Mouse (Mus musculus): ENCODE results near the gene Pax5. TPM values are rescaled to one million over a fixed set of nuclear protein-coding genes. Genes with fewer than 3 reads are reported as not detected.
A peak's percentile ranks its signal among the peaks of the same experiment; 100 is the strongest.

Gene Pax5
- polyA plus RNA-seq, 1 experiment from 2014 or later, result 0.99 TPM

- 91% methylated on average over 9 of the region's 9 CpGs for WGBS
- Histone ChIP-seq H3K4me2 (ENCODE audit: low read length) (no peak overlapping the region), H3K27me3 (replicated peaks; ENCODE audit: control insufficient read depth, insufficient read depth, low read length) (no peaks in the 10 kb centered on the region), H3K9ac (ENCODE audit: low read depth, low read length) (no peak overlapping the region), H3K27ac (ENCODE audit: low read depth, low read length) (no peak overlapping the region), H3K36me3 (ENCODE audit: control insufficient read depth, insufficient read depth, low read length) (no peaks in the 10 kb centered on the region), H3K4me3 (ENCODE audit: low read length) (no peak overlapping the region), H3K4me1 (ENCODE audit: control insufficient read depth, insufficient read depth, low read depth, low read length) (peaks cover 12% of the 10 kb centered on the region), H3K9me3 (ENCODE audit: control insufficient read depth, low read length) (no peaks in the 10 kb centered on the region)
- no peak for ATAC-seq
Observed at GRCm38 (mm10) chr4:44555576-44555975, 154.7 kb downstream of the Pax5 start.

- H3K27ac ChIP-seq (ENCODE audit: low read depth, low read length), result no peak overlapping the region
- ATAC-seq, result no peak
Observed at GRCm38 (mm10) chr4:44551470-44551869, 158.8 kb downstream of the Pax5 start.

GRCm38 (mm10) chr4:44549029-44549428 lies 161.3 kb downstream of the Pax5 start:
- no peaks in the 10 kb centered on the region for H3K36me3 ChIP-seq (ENCODE audit: control insufficient read depth, insufficient read depth, low read length)
- H3K9ac ChIP-seq (ENCODE audit: low read depth, low read length), result no peak overlapping the region
- no peak overlapping the region for H3K27ac ChIP-seq (ENCODE audit: low read depth, low read length)
- H3K4me2 ChIP-seq (ENCODE audit: low read length), result no peak overlapping the region
- 87% methylated on average over 7 of the region's 7 CpGs for WGBS
- H3K9me3 ChIP-seq (ENCODE audit: control insufficient read depth, low read length), result no peaks in the 10 kb centered on the region
- H3K27me3 ChIP-seq (replicated peaks; ENCODE audit: control insufficient read depth, insufficient read depth, low read length), result no peaks in the 10 kb centered on the region
- no peak for ATAC-seq
- H3K4me3 ChIP-seq (ENCODE audit: low read length), result no peak overlapping the region
- no peaks in the 10 kb centered on the region for H3K4me1 ChIP-seq (ENCODE audit: control insufficient read depth, insufficient read depth, low read depth, low read length)

More at GRCm38 (mm10) chr4:44551470-44551869, 158.8 kb downstream of the Pax5 start:
- Histone ChIP-seq H3K27me3 (replicated peaks; ENCODE audit: control insufficient read depth, insufficient read depth, low read length) (no peaks in the 10 kb centered on the region), H3K36me3 (ENCODE audit: control insufficient read depth, insufficient read depth, low read length) (no peaks in the 10 kb centered on the region), H3K9ac (ENCODE audit: low read depth, low read length) (no peak overlapping the region), H3K4me1 (ENCODE audit: control insufficient read depth, insufficient read depth, low read depth, low read length) (no peaks in the 10 kb centered on the region), H3K4me2 (ENCODE audit: low read length) (no peak overlapping the region), H3K9me3 (ENCODE audit: control insufficient read depth, low read length) (no peaks in the 10 kb centered on the region), H3K4me3 (ENCODE audit: low read length) (no peak overlapping the region)
- WGBS, result 80% methylated on average over 12 of the region's 12 CpGs

- H3K4me1 ChIP-seq (ENCODE audit: control insufficient read depth, insufficient read depth, low read depth, low read length), result no peaks in the 10 kb centered on the region
- H3K4me2 ChIP-seq (ENCODE audit: low read length), result no peak overlapping the region
- no peak overlapping the region for H3K4me3 ChIP-seq (ENCODE audit: low read length)
- WGBS, result 35% methylated on average over 8 of the region's 8 CpGs
- no peaks in the 10 kb centered on the region for H3K36me3 ChIP-seq (ENCODE audit: control insufficient read depth, insufficient read depth, low read length)
- ATAC-seq, result no peak
- no peaks in the 10 kb centered on the region for H3K9me3 ChIP-seq (ENCODE audit: control insufficient read depth, low read length)
- H3K27ac ChIP-seq (ENCODE audit: low read depth, low read length), result no peak overlapping the region
- H3K27me3 ChIP-seq (replicated peaks; ENCODE audit: control insufficient read depth, insufficient read depth, low read length), result no peaks in the 10 kb centered on the region
- no peak overlapping the region for H3K9ac ChIP-seq (ENCODE audit: low read depth, low read length)
Observed at GRCm38 (mm10) chr4:44545669-44546068, 164.6 kb downstream of the Pax5 start.

GRCm38 (mm10) chr4:44544495-44544894 lies 165.8 kb downstream of the Pax5 start:
- H3K36me3 ChIP-seq (ENCODE audit: control insufficient read depth, insufficient read depth, low read length), result no peaks in the 10 kb centered on the region
- no peak for ATAC-seq
- H3K27me3 ChIP-seq (replicated peaks; ENCODE audit: control insufficient read depth, insufficient read depth, low read length), result no peaks in the 10 kb centered on the region
- H3K4me1 ChIP-seq (ENCODE audit: control insufficient read depth, insufficient read depth, low read depth, low read length), result no peaks in the 10 kb centered on the region
- no peak overlapping the region for H3K9ac ChIP-seq (ENCODE audit: low read depth, low read length)
- no peaks in the 10 kb centered on the region for H3K9me3 ChIP-seq (ENCODE audit: control insufficient read depth, low read length)
- WGBS, result 73% methylated on average over 1 of the region's 1 CpGs
- H3K4me3 ChIP-seq (ENCODE audit: low read length), result no peak overlapping the region
- no peak overlapping the region for H3K4me2 ChIP-seq (ENCODE audit: low read length)
- H3K27ac ChIP-seq (ENCODE audit: low read depth, low read length), result no peak overlapping the region

GRCm38 (mm10) chr4:44543880-44544279 lies 166.4 kb downstream of the Pax5 start:
- no peak for ATAC-seq
- no peaks in the 10 kb centered on the region for H3K36me3 ChIP-seq (ENCODE audit: control insufficient read depth, insufficient read depth, low read length)
- H3K27me3 ChIP-seq (replicated peaks; ENCODE audit: control insufficient read depth, insufficient read depth, low read length), result no peaks in the 10 kb centered on the region
- H3K9me3 ChIP-seq (ENCODE audit: control insufficient read depth, low read length), result no peaks in the 10 kb centered on the region
- H3K4me3 ChIP-seq (ENCODE audit: low read length), result no peak overlapping the region
- 93% methylated on average over 2 of the region's 2 CpGs for WGBS
- no peak overlapping the region for H3K27ac ChIP-seq (ENCODE audit: low read depth, low read length)
- peaks cover 3% of the 10 kb centered on the region; the same call in 1 of the 2 replicates for H3K4me1 ChIP-seq (ENCODE audit: control insufficient read depth, insufficient read depth, low read depth, low read length)
- H3K4me2 ChIP-seq (ENCODE audit: low read length), result no peak overlapping the region
- H3K9ac ChIP-seq (ENCODE audit: low read depth, low read length), result no peak overlapping the region

GRCm38 (mm10) chr4:44542101-44542500 lies 168.2 kb downstream of the Pax5 start:
- ATAC-seq, result no peak
- 79% methylated on average over 3 of the region's 3 CpGs for WGBS
- Histone ChIP-seq H3K4me1 (ENCODE audit: control insufficient read depth, insufficient read depth, low read depth, low read length) (peaks cover 16% of the 10 kb centered on the region), H3K27me3 (replicated peaks; ENCODE audit: control insufficient read depth, insufficient read depth, low read length) (no peaks in the 10 kb centered on the region), H3K36me3 (ENCODE audit: control insufficient read depth, insufficient read depth, low read length) (no peaks in the 10 kb centered on the region), H3K9me3 (ENCODE audit: control insufficient read depth, low read length) (no peaks in the 10 kb centered on the region), H3K9ac (ENCODE audit: low read depth, low read length) (no peak overlapping the region), H3K27ac (ENCODE audit: low read depth, low read length) (no peak overlapping the region), H3K4me3 (ENCODE audit: low read length) (no peak overlapping the region), H3K4me2 (ENCODE audit: low read length) (no peak overlapping the region)

GRCm38 (mm10) chr4:44538488-44538887 lies 171.8 kb downstream of the Pax5 start:
- no peaks in the 10 kb centered on the region for H3K36me3 ChIP-seq (ENCODE audit: control insufficient read depth, insufficient read depth, low read length)
- H3K9me3 ChIP-seq (ENCODE audit: control insufficient read depth, low read length), result no peaks in the 10 kb centered on the region
- H3K9ac ChIP-seq (ENCODE audit: low read depth, low read length), result no peak overlapping the region
- peaks cover 23% of the 10 kb centered on the region for H3K4me1 ChIP-seq (ENCODE audit: control insufficient read depth, insufficient read depth, low read depth, low read length)
- WGBS, result 31% methylated on average over 5 of the region's 5 CpGs
- ATAC-seq, result peak; percentile 64
- no peak overlapping the region for H3K4me3 ChIP-seq (ENCODE audit: low read length)
- H3K4me2 ChIP-seq (ENCODE audit: low read length), result no peak overlapping the region
- H3K27ac ChIP-seq (ENCODE audit: low read depth, low read length), result no peak overlapping the region
- 0 out of 2 replicates have a peak, but pooled peaks cover 2% of the 10 kb centered on the region for H3K27me3 ChIP-seq (replicated peaks; ENCODE audit: control insufficient read depth, insufficient read depth, low read length)

GRCm38 (mm10) chr4:44536794-44537193 lies 173.5 kb downstream of the Pax5 start:
- peaks cover 23% of the 10 kb centered on the region for H3K4me1 ChIP-seq (ENCODE audit: control insufficient read depth, insufficient read depth, low read depth, low read length)
- 43% methylated on average over 4 of the region's 4 CpGs for WGBS
- H3K27ac ChIP-seq (ENCODE audit: low read depth, low read length), result no peak overlapping the region
- no peaks in the 10 kb centered on the region for H3K9me3 ChIP-seq (ENCODE audit: control insufficient read depth, low read length)
- H3K36me3 ChIP-seq (ENCODE audit: control insufficient read depth, insufficient read depth, low read length), result no peaks in the 10 kb centered on the region
- no peak overlapping the region for H3K4me2 ChIP-seq (ENCODE audit: low read length)
- H3K4me3 ChIP-seq (ENCODE audit: low read length), result no peak overlapping the region
- H3K9ac ChIP-seq (ENCODE audit: low read depth, low read length), result no peak overlapping the region
- H3K27me3 ChIP-seq (replicated peaks; ENCODE audit: control insufficient read depth, insufficient read depth, low read length), result 0 out of 2 replicates have a peak, but pooled peaks cover 2% of the 10 kb centered on the region
- peak; percentile 78 for ATAC-seq

- H3K9me3 ChIP-seq (ENCODE audit: control insufficient read depth, low read length), result no peaks in the 10 kb centered on the region
- H3K4me3 ChIP-seq (ENCODE audit: low read length), result no peak overlapping the region
- peaks cover 23% of the 10 kb centered on the region for H3K4me1 ChIP-seq (ENCODE audit: control insufficient read depth, insufficient read depth, low read depth, low read length)
- no peaks in the 10 kb centered on the region for H3K36me3 ChIP-seq (ENCODE audit: control insufficient read depth, insufficient read depth, low read length)
- no peak overlapping the region for H3K9ac ChIP-seq (ENCODE audit: low read depth, low read length)
- 0 out of 2 replicates have a peak, but pooled peaks cover 2% of the 10 kb centered on the region for H3K27me3 ChIP-seq (replicated peaks; ENCODE audit: control insufficient read depth, insufficient read depth, low read length)
- no peak overlapping the region for H3K4me2 ChIP-seq (ENCODE audit: low read length)
- 89% methylated on average over 4 of the region's 4 CpGs for WGBS
- ATAC-seq, result no peak
- no peak overlapping the region for H3K27ac ChIP-seq (ENCODE audit: low read depth, low read length)
Observed at GRCm38 (mm10) chr4:44535646-44536045, 174.6 kb downstream of the Pax5 start.

All from hindbrain, embryonic 16.5 days (tissue).